Mouse (Mus musculus): ENCODE measurements around the gene Trpm3.

GRCm38 (mm10) chr19:23043699-23044098, 904.9 kb downstream of the Trpm3 start:
- TF ChIP-seq FLI1 (IDR thresholded peaks at IDR 0.05; ENCODE audit: low read length) (no peak), GATA1 (IDR thresholded peaks at IDR 0.05; ENCODE audit: borderline replicate concordance, low read length) (no peak)
